Mouse (Mus musculus): ENCODE results near the gene Tbpl1. TPM values are rescaled to one million over a fixed set of nuclear protein-coding genes. Genes with fewer than 3 reads are reported as not detected.

Tbpl1 gene
- polyA plus RNA-seq, 1 experiment from 2014 or later, result 58.2 TPM

DNA sequence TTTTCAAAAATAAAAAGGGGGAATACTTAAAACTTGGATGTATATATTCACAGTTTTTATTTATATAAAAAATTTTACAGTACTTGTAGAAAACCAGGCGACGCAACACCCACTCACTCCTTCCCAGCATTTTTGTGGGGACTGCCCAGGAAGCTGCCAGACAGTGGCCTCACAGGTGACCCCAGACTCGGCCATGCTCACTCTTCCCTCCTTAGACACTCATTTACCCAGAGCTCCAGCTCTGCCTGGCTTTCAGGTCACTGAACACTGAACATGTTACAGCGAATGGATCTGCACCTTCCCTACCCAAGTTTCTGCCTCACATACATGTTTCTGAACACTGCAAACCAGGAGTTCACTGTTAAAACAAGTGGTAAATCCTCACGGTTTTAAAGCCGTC lies 27.9 kb downstream of the Tbpl1 start:
- Histone ChIP-seq H3K9me3 (replicated peaks) (no peaks in the 10 kb centered on the region), H3K36me3 (peaks cover 41% of the 10 kb centered on the region)
- 86% methylated on average over 6 of the region's 6 CpGs for WGBS

DNA sequence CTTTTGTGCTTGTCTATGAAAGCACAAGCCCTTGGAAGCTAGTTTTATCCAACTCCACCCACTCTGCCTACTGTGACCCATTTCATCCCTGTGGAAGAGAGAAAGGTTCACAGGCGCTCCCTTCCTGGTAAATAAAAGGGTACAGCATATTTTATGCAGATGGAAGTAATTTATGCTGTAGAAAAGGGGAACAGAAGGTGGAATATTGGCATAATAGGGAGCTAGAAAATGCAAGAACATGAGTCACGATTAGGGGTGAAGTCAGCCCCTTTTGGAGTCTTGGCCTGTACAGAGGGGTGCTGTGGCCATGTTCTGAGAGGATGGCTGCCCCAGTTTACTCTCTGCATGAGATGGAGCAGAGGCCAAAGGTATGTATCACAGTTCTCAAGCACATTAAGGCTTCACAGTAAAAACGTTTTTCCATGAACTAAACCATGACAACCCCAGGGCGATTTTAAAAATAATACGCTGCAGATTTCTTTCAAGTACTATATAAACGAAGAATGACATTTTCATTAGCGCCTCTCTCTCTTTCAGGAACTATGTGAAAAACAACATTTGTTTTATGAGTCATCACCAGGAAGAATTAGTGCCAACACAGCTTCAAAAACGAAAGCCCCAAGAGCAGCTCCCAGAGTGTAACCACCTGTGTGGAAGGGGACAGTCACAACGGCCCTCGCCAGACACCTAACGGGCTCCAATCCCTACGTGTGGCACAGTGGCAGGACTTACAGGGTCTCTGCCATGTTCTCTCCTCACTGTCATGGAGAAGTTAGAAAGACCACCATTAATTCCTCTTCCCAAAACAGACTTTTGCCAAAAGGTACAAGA lies 30.0 kb downstream of the Tbpl1 start:
- peaks cover 23% of the 10 kb centered on the region for H3K36me3 ChIP-seq
- H3K9ac ChIP-seq, result no peak overlapping the region
- no peak overlapping the region for H3K4me2 ChIP-seq (replicated peaks)
- peaks cover 4% of the 10 kb centered on the region; the same call in 1 of the 2 replicates for H3K4me1 ChIP-seq
- no peak for ATAC-seq (ENCODE audit: insufficient number of reproducible peaks, low FRiP score, low TSS enrichment, low read depth)
- WGBS, result 52% methylated on average over 12 of the region's 12 CpGs
- H3K4me3 ChIP-seq (replicated peaks), result no peak overlapping the region
- no peak overlapping the region for H3K27ac ChIP-seq (replicated peaks)
- no peaks in the 10 kb centered on the region for H3K27me3 ChIP-seq
- H3K9me3 ChIP-seq (replicated peaks), result no peaks in the 10 kb centered on the region

More for the DNA sequence above, 27.9 kb downstream of the Tbpl1 start:
- H3K4me1 ChIP-seq, result peaks cover 4% of the 10 kb centered on the region; the same call in 1 of the 2 replicates
- no peak for ATAC-seq (ENCODE audit: insufficient number of reproducible peaks, low FRiP score, low TSS enrichment, low read depth)
- no peak overlapping the region for H3K4me2 ChIP-seq (replicated peaks)
- H3K9ac ChIP-seq, result no peak overlapping the region
- H3K27ac ChIP-seq (replicated peaks), result no peak overlapping the region
- no peak overlapping the region for H3K4me3 ChIP-seq (replicated peaks)
- H3K27me3 ChIP-seq, result no peaks in the 10 kb centered on the region

DNA sequence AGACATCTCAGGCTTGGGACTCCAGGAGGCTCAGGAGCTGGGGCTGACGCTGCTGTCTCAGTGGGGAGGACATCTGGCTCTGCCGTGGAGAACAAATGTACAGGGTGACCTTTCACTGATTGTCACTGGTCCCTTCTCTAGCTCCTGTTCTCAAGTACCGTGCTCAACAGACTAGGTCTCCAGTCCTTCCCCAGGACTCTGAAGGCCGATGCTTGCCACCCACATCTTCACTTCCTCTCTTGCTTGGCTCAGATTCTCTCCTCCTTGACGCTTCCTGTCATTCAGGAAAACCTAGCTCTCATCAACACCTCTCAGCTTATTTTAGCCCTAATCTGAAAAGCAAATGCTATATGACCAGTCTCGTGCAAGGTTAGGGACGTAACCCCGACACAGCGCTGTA lies 31.0 kb downstream of the Tbpl1 start:
- WGBS, result 84% methylated on average over 9 of the region's 9 CpGs
- ATAC-seq (ENCODE audit: insufficient number of reproducible peaks, low FRiP score, low TSS enrichment, low read depth), result no peak

DNA sequence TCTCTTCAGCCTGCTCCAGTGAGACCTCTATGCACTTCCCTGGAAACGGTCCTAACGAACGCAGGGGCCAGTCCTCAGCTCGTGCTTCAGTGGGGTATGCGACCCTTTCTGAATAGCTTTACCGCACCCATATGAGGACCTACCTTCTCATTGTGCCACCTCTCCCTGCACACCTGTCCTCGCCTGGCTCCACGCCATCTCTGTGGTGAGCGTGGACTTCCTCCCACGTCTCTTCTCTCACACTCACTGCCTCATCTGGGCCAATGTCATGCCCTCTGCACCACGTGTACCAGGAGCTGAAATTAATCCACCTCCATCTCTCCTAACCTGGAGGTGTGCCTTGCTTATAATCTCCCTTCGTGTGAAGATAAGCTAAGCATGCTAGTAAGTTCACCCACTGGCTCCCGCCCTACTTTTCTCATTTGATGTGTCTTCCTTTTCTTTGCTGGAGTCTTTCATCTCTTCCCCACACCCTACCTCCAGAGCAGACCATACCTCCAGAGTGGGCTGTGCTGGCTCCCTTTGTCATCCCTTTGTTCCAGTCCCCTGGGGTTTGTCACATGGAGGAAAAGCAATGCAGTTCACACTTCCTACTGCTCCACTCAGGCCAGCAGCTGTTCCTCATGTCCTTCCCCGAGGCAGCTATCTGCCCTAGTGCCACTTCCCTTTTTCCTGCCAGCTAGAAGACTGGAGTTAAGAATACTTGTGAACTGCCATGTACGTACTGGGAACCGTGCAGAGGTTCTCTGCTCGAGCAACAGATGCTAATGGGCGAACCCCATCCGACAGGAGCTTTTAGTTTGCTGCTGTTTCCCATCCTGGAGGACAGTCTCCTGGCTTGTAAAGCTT lies 32.0 kb downstream of the Tbpl1 start:
- whole genome bisulfite sequencing, result 76% methylated on average over 19 of the region's 19 CpGs

More for the DNA sequence above, 31.0 kb downstream of the Tbpl1 start:
- no peak overlapping the region for H3K4me3 ChIP-seq (replicated peaks)
- H3K9me3 ChIP-seq (replicated peaks), result no peaks in the 10 kb centered on the region
- no peaks in the 10 kb centered on the region for H3K27me3 ChIP-seq
- H3K4me1 ChIP-seq, result peaks cover 4% of the 10 kb centered on the region; the same call in 1 of the 2 replicates
- H3K4me2 ChIP-seq (replicated peaks), result no peak overlapping the region
- H3K27ac ChIP-seq (replicated peaks), result no peak overlapping the region
- peaks cover 16% of the 10 kb centered on the region for H3K36me3 ChIP-seq
- no peak overlapping the region for H3K9ac ChIP-seq

DNA sequence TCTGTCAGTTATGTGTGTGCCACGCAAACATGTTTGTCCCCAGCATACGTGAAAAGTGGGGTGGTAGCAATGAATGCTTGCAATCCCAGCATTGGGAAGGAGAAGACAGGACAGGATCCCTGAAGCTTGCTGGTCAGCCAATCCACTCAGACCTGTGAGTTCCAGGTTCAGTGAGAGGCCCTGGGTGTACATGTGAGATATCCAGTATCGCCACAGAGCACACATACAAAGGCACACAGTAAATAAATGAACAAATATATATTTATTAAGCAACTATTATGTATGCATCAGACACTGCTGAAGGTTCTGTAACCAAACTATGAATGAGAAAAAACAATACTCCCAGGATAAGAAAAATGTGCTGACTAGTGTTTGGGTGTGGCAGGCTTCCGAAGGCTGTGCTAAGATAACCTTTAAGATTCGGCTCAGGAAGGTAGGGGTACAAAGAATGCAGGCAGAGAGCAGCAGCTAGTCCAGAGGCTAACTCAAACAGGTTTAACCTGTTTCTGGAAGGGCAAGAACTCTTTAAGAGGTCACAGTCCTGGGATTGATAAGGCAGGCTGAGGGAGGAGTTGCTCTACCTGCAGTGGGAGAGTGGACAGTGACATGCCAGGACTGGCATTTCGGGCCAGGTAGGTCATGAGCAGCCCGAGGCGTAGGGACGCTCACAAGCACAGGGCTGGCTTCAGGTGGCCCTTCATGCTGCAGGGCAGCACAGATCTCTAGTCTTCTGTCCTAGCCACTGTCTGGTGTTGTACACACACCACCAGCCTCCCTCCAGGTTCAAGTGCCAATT lies 33.4 kb downstream of the Tbpl1 start:
- no peak overlapping the region for H3K4me3 ChIP-seq (replicated peaks)
- H3K27ac ChIP-seq (replicated peaks), result no peak overlapping the region
- H3K9me3 ChIP-seq (replicated peaks), result no peaks in the 10 kb centered on the region
- H3K27me3 ChIP-seq, result no peaks in the 10 kb centered on the region
- no peak for ATAC-seq (ENCODE audit: insufficient number of reproducible peaks, low FRiP score, low TSS enrichment, low read depth)
- H3K36me3 ChIP-seq, result peaks cover 5% of the 10 kb centered on the region
- H3K9ac ChIP-seq, result no peak overlapping the region
- WGBS, result 71% methylated on average over 9 of the region's 9 CpGs
- no peak overlapping the region for H3K4me2 ChIP-seq (replicated peaks)
- H3K4me1 ChIP-seq, result peaks cover 4% of the 10 kb centered on the region; the same call in 1 of the 2 replicates

More for the DNA sequence above, 32.0 kb downstream of the Tbpl1 start:
- peaks cover 11% of the 10 kb centered on the region for H3K36me3 ChIP-seq
- no peak overlapping the region for H3K4me3 ChIP-seq (replicated peaks)
- peaks cover 4% of the 10 kb centered on the region; the same call in 1 of the 2 replicates for H3K4me1 ChIP-seq
- H3K27me3 ChIP-seq, result no peaks in the 10 kb centered on the region
- ATAC-seq (ENCODE audit: insufficient number of reproducible peaks, low FRiP score, low TSS enrichment, low read depth), result no peak
- no peak overlapping the region for H3K27ac ChIP-seq (replicated peaks)
- H3K9me3 ChIP-seq (replicated peaks), result no peaks in the 10 kb centered on the region
- H3K4me2 ChIP-seq (replicated peaks), result no peak overlapping the region
- H3K9ac ChIP-seq, result no peak overlapping the region

DNA sequence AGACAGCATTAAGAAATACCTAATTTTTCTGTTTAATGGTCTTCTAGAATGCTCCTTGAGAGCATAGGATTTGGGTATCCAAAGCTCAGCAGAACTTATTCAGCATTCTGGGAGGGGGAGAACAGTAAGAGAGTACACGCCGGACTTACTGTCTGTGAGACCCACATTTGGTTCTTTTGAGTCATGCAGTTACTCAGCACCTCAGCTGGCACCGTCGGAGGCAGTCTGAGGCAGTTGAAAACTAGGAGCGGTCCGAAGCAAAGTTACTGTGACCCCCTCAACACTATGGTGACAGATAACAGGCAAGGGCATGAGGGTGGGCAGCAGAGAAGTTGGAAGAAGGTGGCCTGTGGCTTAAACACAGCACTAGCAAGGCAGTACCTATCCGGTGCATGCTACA lies 34.9 kb downstream of the Tbpl1 start:
- H3K4me3 ChIP-seq (replicated peaks), result no peak overlapping the region
- WGBS, result 73% methylated on average over 7 of the region's 7 CpGs
- H3K4me1 ChIP-seq, result peaks cover under 1% of the 10 kb centered on the region; the same call in 1 of the 2 replicates
- no peak overlapping the region for H3K4me2 ChIP-seq (replicated peaks)
- no peaks in the 10 kb centered on the region for H3K36me3 ChIP-seq
- no peak for ATAC-seq (ENCODE audit: insufficient number of reproducible peaks, low FRiP score, low TSS enrichment, low read depth)
- H3K9me3 ChIP-seq (replicated peaks), result no peaks in the 10 kb centered on the region
- H3K9ac ChIP-seq, result no peak overlapping the region
- H3K27ac ChIP-seq (replicated peaks), result no peak overlapping the region; the same call in 1 of the 2 replicates
- H3K27me3 ChIP-seq, result no peaks in the 10 kb centered on the region

DNA sequence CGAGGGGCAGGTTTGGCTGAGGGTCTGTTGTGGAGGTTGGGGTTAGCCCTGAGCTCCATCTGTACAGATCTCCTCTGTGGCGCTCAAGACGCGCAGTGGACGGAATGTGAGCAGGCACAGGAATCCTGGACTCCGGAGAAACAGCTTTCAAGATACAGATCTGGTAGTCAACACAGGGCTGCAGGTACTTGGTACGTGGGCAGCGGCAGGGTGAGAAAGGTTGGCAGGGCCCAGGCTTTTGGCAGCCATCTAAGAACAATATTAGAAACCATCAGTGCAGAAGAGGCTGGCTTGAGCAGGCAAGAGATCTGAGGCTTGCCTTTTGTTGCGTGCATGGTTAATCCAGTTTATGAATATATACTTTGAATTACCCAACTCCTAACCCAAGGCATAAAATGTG lies 35.5 kb downstream of the Tbpl1 start:
- Histone ChIP-seq H3K4me1 (no peaks in the 10 kb centered on the region), H3K9ac (no peak overlapping the region), H3K9me3 (replicated peaks) (no peaks in the 10 kb centered on the region), H3K27me3 (no peaks in the 10 kb centered on the region), H3K27ac (replicated peaks) (no peak overlapping the region), H3K4me2 (replicated peaks) (no peak overlapping the region), H3K36me3 (no peaks in the 10 kb centered on the region), H3K4me3 (replicated peaks) (no peak overlapping the region)
- no peak for ATAC-seq (ENCODE audit: insufficient number of reproducible peaks, low FRiP score, low TSS enrichment, low read depth)
- 88% methylated on average over 9 of the region's 9 CpGs for WGBS

DNA sequence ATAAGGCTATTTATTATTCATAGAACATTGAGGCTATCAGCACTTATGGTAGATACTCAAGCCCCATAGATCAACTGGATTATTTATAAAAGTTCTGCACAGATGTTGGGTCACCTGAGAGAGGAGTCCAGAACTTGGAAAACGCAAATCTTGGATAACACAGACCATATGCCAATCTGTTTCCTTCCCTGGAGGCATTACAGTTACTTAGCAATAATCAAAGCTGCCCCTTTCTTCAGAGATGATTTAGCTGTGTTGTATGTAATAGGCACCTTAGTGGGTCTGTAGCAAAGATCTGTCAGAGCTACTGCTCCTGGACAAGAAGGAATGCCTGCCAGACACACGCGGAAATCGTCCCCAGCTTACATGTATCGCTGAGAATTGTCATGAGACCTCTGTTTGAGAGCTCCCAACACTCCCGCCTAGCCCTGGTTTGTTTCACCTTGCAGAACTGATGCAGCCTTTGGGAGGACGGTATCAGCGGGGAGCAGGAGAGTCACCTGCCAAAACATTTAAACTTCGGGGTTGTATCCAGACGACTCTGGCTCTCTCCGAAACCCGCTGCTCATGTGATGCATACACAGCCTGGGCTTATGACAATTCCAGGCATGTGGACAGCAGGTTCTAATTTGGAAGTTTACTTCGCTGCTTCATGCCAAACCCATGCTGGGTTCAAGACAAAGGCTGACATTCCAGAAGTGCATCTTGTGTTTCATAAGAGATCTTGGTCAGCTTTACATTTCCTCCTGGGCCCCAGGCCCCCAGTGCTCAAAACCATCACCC lies 55.7 kb downstream of the Tbpl1 start:
- no peak overlapping the region; the same call in 1 of the 2 replicates for H3K4me3 ChIP-seq (replicated peaks)
- H3K9me3 ChIP-seq (replicated peaks), result no peaks in the 10 kb centered on the region
- H3K36me3 ChIP-seq, result no peaks in the 10 kb centered on the region
- ATAC-seq (ENCODE audit: insufficient number of reproducible peaks, low FRiP score, low TSS enrichment, low read depth), result peak; percentile 24; the same call in 1 of the 2 replicates
- peak overlapping the region; percentile 28; the same call in 1 of the 2 replicates for H3K27ac ChIP-seq (replicated peaks)
- H3K9ac ChIP-seq, result no peak overlapping the region
- peaks cover 16% of the 10 kb centered on the region for H3K4me1 ChIP-seq
- H3K4me2 ChIP-seq (replicated peaks), result peak overlapping the region; percentile 32; the same call in 1 of the 2 replicates
- WGBS, result 29% methylated on average over 13 of the region's 13 CpGs
- no peaks in the 10 kb centered on the region for H3K27me3 ChIP-seq

DNA sequence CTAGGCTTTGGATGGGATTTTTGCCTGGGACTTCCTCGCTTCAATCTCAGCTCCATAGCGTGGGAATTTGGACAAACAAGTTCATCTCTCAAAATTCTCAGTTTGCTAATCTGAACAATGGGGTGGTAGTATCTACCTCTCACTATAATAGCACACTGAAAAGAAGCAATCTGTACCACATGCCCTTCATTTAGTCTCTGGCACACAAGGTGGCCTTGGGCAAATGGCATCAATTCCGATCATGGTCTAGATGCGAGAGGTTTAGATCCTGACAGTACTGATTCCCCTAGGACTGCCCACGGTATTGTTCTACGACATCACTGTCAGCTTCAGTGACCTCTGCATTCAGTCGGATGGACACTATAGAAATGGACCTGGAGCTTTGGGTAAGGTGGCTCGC lies 57.6 kb downstream of the Tbpl1 start:
- no peaks in the 10 kb centered on the region for H3K27me3 ChIP-seq
- H3K9ac ChIP-seq, result no peak overlapping the region
- 91% methylated on average over 8 of the region's 8 CpGs for WGBS
- H3K4me2 ChIP-seq (replicated peaks), result no peak overlapping the region
- ATAC-seq (ENCODE audit: insufficient number of reproducible peaks, low FRiP score, low TSS enrichment, low read depth), result no peak
- peaks cover 16% of the 10 kb centered on the region for H3K4me1 ChIP-seq
- no peaks in the 10 kb centered on the region for H3K9me3 ChIP-seq (replicated peaks)
- H3K4me3 ChIP-seq (replicated peaks), result no peak overlapping the region
- no peak overlapping the region for H3K27ac ChIP-seq (replicated peaks)
- no peaks in the 10 kb centered on the region for H3K36me3 ChIP-seq

DNA sequence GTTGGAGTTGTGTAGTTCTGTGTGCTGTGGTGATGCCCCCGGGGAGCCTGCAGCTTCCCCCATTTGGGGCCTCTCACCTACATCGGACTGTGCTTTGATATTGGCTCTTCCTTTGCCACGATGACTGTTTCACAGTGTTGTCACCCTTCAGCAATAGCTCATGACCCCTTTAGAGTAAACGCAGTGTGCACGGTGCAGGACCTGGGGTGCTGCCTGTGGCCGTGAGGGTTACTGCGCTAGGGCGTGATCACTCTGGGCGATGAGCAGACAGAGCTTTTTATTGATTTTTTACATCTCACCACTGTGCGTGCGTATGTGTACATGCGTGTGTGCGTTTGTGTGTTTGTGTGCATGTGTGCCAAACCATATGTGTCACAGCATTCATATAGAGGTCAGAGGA lies 63.2 kb downstream of the Tbpl1 start:
- Histone ChIP-seq H3K36me3 (no peaks in the 10 kb centered on the region), H3K27ac (replicated peaks) (no peak overlapping the region), H3K9ac (no peak overlapping the region), H3K4me3 (replicated peaks) (no peak overlapping the region), H3K27me3 (no peaks in the 10 kb centered on the region), H3K4me2 (replicated peaks) (no peak overlapping the region), H3K9me3 (replicated peaks) (no peaks in the 10 kb centered on the region), H3K4me1 (0 out of 2 replicates have a peak, but pooled peaks cover 4% of the 10 kb centered on the region)
- WGBS, result 84% methylated on average over 13 of the region's 13 CpGs
- ATAC-seq (ENCODE audit: insufficient number of reproducible peaks, low FRiP score, low TSS enrichment, low read depth), result no peak
